Mouse (Mus musculus) limb, embryonic 12.5 days (tissue): Measurements from ENCODE around the gene Doc2a. TPM values are rescaled to one million over a fixed set of nuclear protein-coding genes. Genes with fewer than 3 reads are reported as not detected.
A peak's percentile ranks its signal among the peaks of the same experiment; 100 is the strongest.

ENCODE experiments used
- ATAC-seq: fragments of 200-750 bp; cut with Nextera tagmentation; 2 replicates; pipeline ENCODE4 v1.8.0; 2017; ENCODE audit warnings: low read depth, moderate TSS enrichment; ENCODE audit not compliant: insufficient number of reproducible peaks, insufficient read depth, low FRiP score, low TSS enrichment
- H3K27ac ChIP-seq: fragments of 300-500 bp; sonication (generic); 2 replicates; pipeline ENCODE4 v1.5.1; 2016; ENCODE audit warnings: mild to moderate bottlenecking, moderate library complexity
- H3K27me3 ChIP-seq: fragments of 300-500 bp; sonication (generic); 2 replicates; pipeline ENCODE4 v1.6.1; 2016; ENCODE audit warnings: mild to moderate bottlenecking, moderate library complexity
- H3K36me3 ChIP-seq: fragments of 300-500 bp; sonication (generic); 2 replicates; pipeline ENCODE4 v1.6.1; 2016; ENCODE audit warnings: mild to moderate bottlenecking, moderate library complexity
- H3K4me1 ChIP-seq: fragments of 300-500 bp; sonication (generic); replicated peaks from 2 replicates; pipeline ENCODE4 v1.6.1; 2016
- H3K4me2 ChIP-seq: fragments of 300-500 bp; sonication (generic); 2 replicates; pipeline ENCODE4 v1.6.1; 2016; ENCODE audit warnings: mild to moderate bottlenecking, moderate library complexity
- H3K4me3 ChIP-seq: fragments of 300-500 bp; sonication (generic); replicated peaks from 2 replicates; pipeline ENCODE4 v1.5.1; 2016; ENCODE audit warnings: mild to moderate bottlenecking
- H3K9ac ChIP-seq: fragments of 300-500 bp; sonication (generic); replicated peaks from 2 replicates; pipeline ENCODE4 v1.6.1; 2016; ENCODE audit warnings: mild to moderate bottlenecking, moderate library complexity
- H3K9me3 ChIP-seq: fragments of 300-500 bp; sonication (generic); 2 replicates; pipeline ENCODE4 v1.6.1; 2016; ENCODE audit warnings: mild to moderate bottlenecking, moderate library complexity
- WGBS: fragments of 180-500 bp; shearing (Covaris S2); methylation state at CpG from one replicate; pipeline ENCODE4 v1.1.7; 2016; 5-methylcytosine and 5-hydroxymethylcytosine counted together
- polyA plus RNA-seq: library from polyadenylated mRNA; unstranded; fragments of >200 nt; fragmentation: Nextera tagmentation; extraction: Ambion mirVana; gene quantifications from 2 replicates; pipeline ENCODE4 v1.2.1, GENCODE M21; 2016

Gene Doc2a
- polyA plus RNA-seq, 1 experiment from 2014 or later, result 2.3 TPM

GRCm38 (mm10) chr7:126851192-126851591 lies 4.0 kb downstream of the Doc2a start:
- Histone ChIP-seq H3K4me3 (no peak overlapping the region), H3K9me3 (no peaks in the 10 kb centered on the region), H3K36me3 (peaks cover 51% of the 10 kb centered on the region), H3K27ac (no peak overlapping the region), H3K4me1 (peaks cover 14% of the 10 kb centered on the region), H3K27me3 (peaks cover 48% of the 10 kb centered on the region), H3K9ac (no peak overlapping the region), H3K4me2 (no peak overlapping the region)
- no peak for ATAC-seq
- WGBS, result 40% methylated on average over 12 of the region's 12 CpGs

- no peak for ATAC-seq
- Histone ChIP-seq H3K9ac (no peak overlapping the region), H3K4me2 (no peak overlapping the region), H3K36me3 (peaks cover 73% of the 10 kb centered on the region), H3K27ac (no peak overlapping the region), H3K4me3 (no peak overlapping the region), H3K9me3 (no peaks in the 10 kb centered on the region), H3K27me3 (peaks cover 28% of the 10 kb centered on the region), H3K4me1 (peaks cover 5% of the 10 kb centered on the region)
- 85% methylated on average over 5 of the region's 5 CpGs for WGBS
Measured at GRCm38 (mm10) chr7:126853454-126853853, 6.2 kb downstream of the Doc2a start.

DNA sequence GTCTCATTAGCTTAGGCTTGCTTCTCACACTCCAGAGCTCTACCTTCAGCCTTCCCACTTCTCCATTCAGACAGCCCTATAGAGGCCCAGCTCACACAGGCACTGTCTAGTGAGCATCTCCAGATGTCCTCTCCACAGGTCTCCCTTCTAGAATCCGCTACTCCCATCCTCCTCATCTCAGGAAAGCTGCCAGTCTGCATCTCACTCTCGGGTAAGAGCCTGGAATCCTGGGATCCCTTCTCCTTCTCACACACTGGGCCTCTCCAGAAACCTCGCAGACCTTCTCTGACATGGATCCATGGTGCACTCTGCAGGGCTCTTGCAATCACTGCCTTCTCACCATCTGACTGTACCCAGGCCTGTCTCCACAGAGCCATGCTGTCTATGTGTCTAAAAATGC lies 8.4 kb downstream of the Doc2a start:
- WGBS, result 83% methylated on average over 3 of the region's 3 CpGs

DNA sequence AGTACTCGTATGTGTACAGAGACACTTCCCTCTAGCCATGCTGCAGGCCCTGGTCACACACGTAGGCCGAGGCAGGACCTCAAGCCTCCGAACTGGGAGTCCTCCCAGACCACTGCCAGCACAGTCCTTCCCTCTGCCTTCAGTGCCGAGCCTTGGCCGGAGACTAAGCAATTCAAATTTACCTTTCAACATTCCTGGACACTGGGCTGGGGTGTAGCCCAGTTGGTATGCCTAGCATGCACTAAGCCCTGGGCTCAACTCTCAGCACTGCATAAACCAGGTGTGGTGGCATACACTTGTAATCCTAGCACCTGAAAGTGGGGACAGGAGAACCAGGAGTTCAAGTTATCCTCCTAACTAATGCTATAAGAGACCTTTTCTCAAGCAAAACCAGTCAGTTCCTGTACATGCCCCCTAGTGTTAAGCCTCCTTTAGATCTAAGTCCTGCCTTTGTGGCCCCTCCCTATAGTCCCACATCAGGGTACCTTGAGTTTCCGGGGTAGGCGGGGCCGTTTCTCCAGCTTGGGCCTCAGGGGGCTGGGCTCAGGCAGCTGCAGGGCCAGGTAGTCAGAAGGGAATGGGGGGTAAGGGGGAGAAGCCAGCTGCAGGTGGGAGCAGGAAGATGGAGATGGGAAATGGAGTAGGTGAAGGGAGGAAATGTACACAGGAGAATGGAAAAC lies 9.7 kb downstream of the Doc2a start:
- ATAC-seq, result no peak
- Histone ChIP-seq H3K27ac (no peak overlapping the region), H3K4me3 (no peak overlapping the region), H3K4me1 (peaks cover 9% of the 10 kb centered on the region), H3K4me2 (no peak overlapping the region), H3K9ac (0 out of 2 replicates have a peak overlapping the region, but pooled peaks have one; percentile 34), H3K9me3 (no peaks in the 10 kb centered on the region), H3K36me3 (peaks cover 88% of the 10 kb centered on the region), H3K27me3 (no peaks in the 10 kb centered on the region)
- WGBS, result 75% methylated on average over 9 of the region's 9 CpGs

More for the DNA sequence above, 8.4 kb downstream of the Doc2a start:
- Histone ChIP-seq H3K9ac (no peak overlapping the region), H3K27ac (no peak overlapping the region), H3K9me3 (no peaks in the 10 kb centered on the region), H3K27me3 (peaks cover 6% of the 10 kb centered on the region; the same call in 1 of the 2 replicates), H3K36me3 (peaks cover 95% of the 10 kb centered on the region), H3K4me1 (peaks cover 2% of the 10 kb centered on the region; the same call in 1 of the 2 replicates), H3K4me3 (no peak overlapping the region), H3K4me2 (no peak overlapping the region)
- no peak for ATAC-seq

- WGBS, result 63% methylated on average over 5 of the region's 5 CpGs
- ATAC-seq, result no peak
- peaks cover 73% of the 10 kb centered on the region for H3K36me3 ChIP-seq
- peak overlapping the region; percentile 82 for H3K4me2 ChIP-seq
- peaks cover 30% of the 10 kb centered on the region for H3K4me1 ChIP-seq
- no peaks in the 10 kb centered on the region for H3K27me3 ChIP-seq
- H3K27ac ChIP-seq, result no peak overlapping the region
- H3K9ac ChIP-seq, result peak overlapping the region; percentile 68
- H3K9me3 ChIP-seq, result no peaks in the 10 kb centered on the region
- peak overlapping the region; percentile 69 for H3K4me3 ChIP-seq
Measured at GRCm38 (mm10) chr7:126860987-126861386, 13.8 kb downstream of the Doc2a start.

GRCm38 (mm10) chr7:126861429-126862130 lies 14.4 kb downstream of the Doc2a start, which contains the start of gene Hirip3:
TSS of gene Hirip3 (plus strand) at chr7:126861972.
- H3K27me3 ChIP-seq, result no peaks in the 10 kb centered on the region
- peak; percentile 90 for ATAC-seq
- H3K4me3 ChIP-seq, result peak within 1 kb of the TSS; percentile 69
- H3K27ac ChIP-seq, result peak within 1 kb of the TSS; percentile 89
- H3K9ac ChIP-seq, result peak within 1 kb of the TSS; percentile 68
- peak within 1 kb of the TSS; percentile 82 for H3K4me2 ChIP-seq
- peaks cover 30% of the 10 kb centered on the region for H3K4me1 ChIP-seq
- WGBS, result 2% methylated on average over 42 of the region's 42 CpGs
- H3K9me3 ChIP-seq, result no peaks in the 10 kb centered on the region
- H3K36me3 ChIP-seq, result peaks cover 73% of the 10 kb centered on the region

DNA sequence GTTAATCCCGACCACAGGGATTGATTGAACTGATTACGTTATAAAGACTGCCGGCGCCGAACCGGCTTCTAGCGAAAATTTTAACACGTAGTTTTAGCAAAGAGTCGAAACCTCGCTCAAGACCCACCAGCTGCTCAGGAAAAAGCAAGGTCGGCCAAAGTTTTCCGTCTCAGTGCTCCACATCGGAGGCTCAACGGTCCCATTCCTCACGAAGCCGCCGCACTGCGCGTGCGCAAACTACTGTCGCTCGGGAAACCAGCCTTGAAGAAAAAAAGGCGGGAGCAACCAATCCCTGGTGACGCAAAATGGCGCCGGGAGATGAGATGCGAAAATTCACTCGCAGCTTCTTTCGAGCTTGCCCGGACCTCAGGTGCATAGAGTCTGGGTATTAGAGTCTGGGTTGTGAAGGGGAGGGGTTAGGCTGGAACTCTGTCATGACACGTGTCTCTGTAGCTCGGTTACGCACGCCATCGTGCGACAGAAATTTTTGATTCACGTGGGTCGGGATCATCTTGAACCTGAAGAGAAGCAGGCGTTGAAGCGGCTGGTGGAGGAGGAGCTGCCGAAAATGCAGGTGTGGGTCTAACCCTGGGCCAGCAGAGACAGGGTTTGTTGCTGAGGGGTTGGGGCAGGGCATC lies 15.1 kb downstream of the Doc2a start, which contains the start of gene Ino80e:
Ino80e (minus strand) TSS at position 231 of the 638 bp plus-strand sequence.
- ATAC-seq, result peak; percentile 53
- peak within 1 kb of the TSS; percentile 82 for H3K4me2 ChIP-seq

DNA sequence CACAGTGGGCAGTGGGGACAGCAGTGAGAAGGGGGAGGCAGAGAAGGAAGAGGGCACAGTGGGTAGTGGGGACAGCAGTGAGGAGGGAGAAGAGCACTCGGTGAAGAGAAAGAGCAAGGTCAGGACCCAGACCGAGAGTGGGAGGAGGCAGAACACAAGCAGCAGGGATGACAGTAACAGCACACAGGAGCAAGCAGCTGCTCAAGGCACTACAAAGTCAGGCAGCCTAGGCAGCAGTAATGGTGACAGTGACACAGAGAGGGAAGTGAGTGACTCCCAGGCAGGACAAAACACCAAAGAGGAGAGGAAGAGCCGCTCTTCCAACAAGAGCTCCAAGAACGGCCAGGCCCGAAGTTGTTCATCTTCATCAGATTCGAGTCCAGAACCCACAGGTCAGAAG lies 16.6 kb downstream of the Doc2a start:
- no peaks in the 10 kb centered on the region for H3K9me3 ChIP-seq
- 68% methylated on average over 6 of the region's 6 CpGs for WGBS
- H3K36me3 ChIP-seq, result peaks cover 73% of the 10 kb centered on the region

More for the DNA sequence above, 15.1 kb downstream of the Doc2a start, which contains the start of gene Ino80e:
- peak within 1 kb of the TSS; percentile 89 for H3K27ac ChIP-seq
- H3K27me3 ChIP-seq, result no peaks in the 10 kb centered on the region
- H3K9me3 ChIP-seq, result no peaks in the 10 kb centered on the region
- H3K9ac ChIP-seq, result peak within 1 kb of the TSS; percentile 68
- peak within 1 kb of the TSS; percentile 69 for H3K4me3 ChIP-seq
- peaks cover 30% of the 10 kb centered on the region for H3K4me1 ChIP-seq
- under 1% methylated on average over 41 of the region's 41 CpGs for WGBS
- H3K36me3 ChIP-seq, result peaks cover 73% of the 10 kb centered on the region

DNA sequence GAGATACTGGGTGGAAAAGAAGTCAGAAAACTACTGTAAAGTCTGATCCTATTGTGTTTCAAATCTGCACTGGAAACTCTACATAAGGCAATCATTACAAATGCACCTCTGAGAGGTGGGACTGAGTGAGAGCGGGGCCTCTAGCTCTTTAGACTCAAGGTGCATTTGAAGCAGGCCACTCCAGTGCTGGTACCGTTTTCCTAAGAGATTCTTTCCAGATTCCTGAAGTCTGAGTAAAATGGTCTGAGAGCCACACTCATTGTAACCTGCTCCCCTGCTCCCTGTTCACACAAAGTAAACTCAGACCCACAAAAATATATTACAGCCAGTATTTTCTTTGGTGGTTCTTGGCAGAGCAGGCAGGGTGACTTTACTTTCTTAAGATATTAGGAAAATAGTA lies 20.3 kb downstream of the Doc2a start:
- no peaks in the 10 kb centered on the region for H3K27me3 ChIP-seq
- no peak overlapping the region for H3K4me2 ChIP-seq
- H3K36me3 ChIP-seq, result peaks cover 91% of the 10 kb centered on the region
- no peak for ATAC-seq
- H3K4me1 ChIP-seq, result peaks cover 20% of the 10 kb centered on the region
- no peak overlapping the region for H3K4me3 ChIP-seq
- 83% methylated on average over 2 of the region's 2 CpGs for WGBS
- H3K9ac ChIP-seq, result no peak overlapping the region
- H3K9me3 ChIP-seq, result no peaks in the 10 kb centered on the region
- no peak overlapping the region for H3K27ac ChIP-seq

More for the DNA sequence above, 16.6 kb downstream of the Doc2a start:
- no peak for ATAC-seq
- Histone ChIP-seq H3K4me3 (peak overlapping the region; percentile 69), H3K9ac (peak overlapping the region; percentile 68), H3K4me1 (peaks cover 30% of the 10 kb centered on the region), H3K4me2 (peak overlapping the region; percentile 82), H3K27me3 (no peaks in the 10 kb centered on the region), H3K27ac (peak overlapping the region; percentile 89)

DNA sequence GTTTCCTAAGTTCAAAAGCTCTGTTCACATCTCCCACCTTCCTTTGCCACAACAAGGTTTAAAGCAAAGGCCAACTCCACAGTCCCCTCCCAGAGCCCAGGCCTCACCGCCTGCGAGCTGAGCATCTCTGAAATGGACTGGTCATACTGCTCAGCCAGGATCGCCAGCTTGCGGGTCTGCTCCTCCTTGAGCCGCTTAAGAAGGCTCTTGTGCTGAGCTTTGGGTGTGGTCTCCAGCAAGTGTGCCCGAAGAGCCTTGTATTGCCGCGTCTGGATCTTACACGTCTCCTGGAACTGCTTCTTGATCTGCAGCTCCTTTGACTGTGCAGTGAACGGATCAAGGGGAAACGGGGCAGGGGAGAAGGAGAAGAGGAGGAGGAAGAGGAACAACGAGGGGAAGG lies 20.8 kb downstream of the Doc2a start:
- H3K27me3 ChIP-seq, result no peaks in the 10 kb centered on the region
- no peak for ATAC-seq
- H3K4me3 ChIP-seq, result no peak overlapping the region
- no peaks in the 10 kb centered on the region for H3K9me3 ChIP-seq
- no peak overlapping the region for H3K27ac ChIP-seq
- H3K9ac ChIP-seq, result no peak overlapping the region
- 86% methylated on average over 12 of the region's 12 CpGs for WGBS
- H3K4me2 ChIP-seq, result no peak overlapping the region
- peaks cover 15% of the 10 kb centered on the region for H3K4me1 ChIP-seq
- peaks cover 96% of the 10 kb centered on the region for H3K36me3 ChIP-seq
